Mouse (Mus musculus): Measurements from ENCODE around the gene Fbxl17.

GRCm38 (mm10) chr17:63351682-63352081 lies 148.1 kb downstream of the Fbxl17 start:
- TF ChIP-seq CTCF (IDR thresholded peaks at IDR 0.05; ENCODE audit: borderline replicate concordance, insufficient read depth, low read length), result no peak
- no peak for TF ChIP-seq POLR2A (IDR thresholded peaks at IDR 0.05; ENCODE audit: low read depth, low read length)

All from embryonic fibroblast, embryonic 13.5 days (primary cell).